Mouse (Mus musculus) CD8-positive naive resting alpha-beta T cell, adult 2 months (primary cell): Measurements from ENCODE around the gene Dner.

Experiments used
- DNase-seq, 2 experiments: peaks; one replicate each; pipeline ENCODE4 v3.0.0; 2022; ENCODE audit warnings: low read depth in 2 of 2, low spot score in 2 of 2

Gene Dner

GRCm38 (mm10) chr1:84695517-84696411 is at the start of gene Dner:
Gene Dner (minus strand): TSS chr1:84696221.
- no peak for DNase-seq

- no peak for DNase-seq
These were observed 46.1 kb upstream of the Dner start for GRCm38 (mm10) chr1:84742156-84742555.

- DNase-seq: no peak
These were observed 44.1 kb upstream of the Dner start for GRCm38 (mm10) chr1:84740080-84740479.

- no peak for DNase-seq
These were observed 41.1 kb upstream of the Dner start for GRCm38 (mm10) chr1:84737097-84737496.

GRCm38 (mm10) chr1:84733799-84734198 is 37.8 kb upstream of the Dner start:
- peak in 1 of 2 experiments; percentile 5 for DNase-seq

- DNase-seq: no peak
These were observed 35.7 kb upstream of the Dner start for GRCm38 (mm10) chr1:84731763-84732162.

GRCm38 (mm10) chr1:84722841-84723240 is 26.8 kb upstream of the Dner start:
- DNase-seq: no peak

- no peak for DNase-seq
These were observed 26.4 kb upstream of the Dner start for GRCm38 (mm10) chr1:84722371-84722770.

- DNase-seq: no peak
These were observed 25.9 kb upstream of the Dner start for GRCm38 (mm10) chr1:84721942-84722341.

- DNase-seq: no peak
These were observed 14.1 kb upstream of the Dner start for GRCm38 (mm10) chr1:84709810-84710785.

GRCm38 (mm10) chr1:84709406-84709805 is 13.4 kb upstream of the Dner start:
- DNase-seq: no peak

- DNase-seq: no peak
These were observed 4.2 kb upstream of the Dner start for GRCm38 (mm10) chr1:84700254-84700653.

GRCm38 (mm10) chr1:84697136-84697535 is 1.1 kb upstream of the Dner start:
- DNase-seq: peak in 1 of 2 experiments; percentile 10

- DNase-seq: no peak
These were observed 1.1 kb downstream of the Dner start for GRCm38 (mm10) chr1:84694688-84695474.

GRCm38 (mm10) chr1:84677910-84678309 is 18.1 kb downstream of the Dner start:
- no peak for DNase-seq

GRCm38 (mm10) chr1:84668100-84668846 is 27.7 kb downstream of the Dner start:
- DNase-seq: no peak

GRCm38 (mm10) chr1:84667660-84668059 is 28.4 kb downstream of the Dner start:
- DNase-seq: no peak

GRCm38 (mm10) chr1:84664377-84665118 is 31.5 kb downstream of the Dner start:
- no peak for DNase-seq

- DNase-seq: no peak
These were observed 49.2 kb downstream of the Dner start for GRCm38 (mm10) chr1:84646781-84647180.
